Mouse (Mus musculus): ENCODE measurements at regions not wholly inside any gene's neighbourhood (a gene's known extent, or its start where the extent isn't known, plus 50 kb on each side); places are given as distances from the start of the nearest gene placed in this dataset.

GRCm38 (mm10) chr5:59669153-59669552 lies 1951.4 kb downstream of the Pcdh7 start:
- no peak overlapping the region for H3K4me3 ChIP-seq (ENCODE audit: low read depth, low read length)
- H3K9me3 ChIP-seq (replicated peaks; ENCODE audit: control insufficient read depth, low read length) = no peaks in the 10 kb centered on the region
- no peak overlapping the region for H3K4me2 ChIP-seq (ENCODE audit: low read length)
- DNase-seq (ENCODE audit: low spot score) (no peak), ATAC-seq (no peak)
- no peak overlapping the region for H3K27ac ChIP-seq (ENCODE audit: low read depth, low read length)
- WGBS = 83% methylated on average over 1 of the region's 1 CpGs
- no peaks in the 10 kb centered on the region for H3K27me3 ChIP-seq (replicated peaks; ENCODE audit: control insufficient read depth, insufficient read depth, low read length)
- no peaks in the 10 kb centered on the region for H3K36me3 ChIP-seq (ENCODE audit: control insufficient read depth, insufficient read depth, low read length)
- no peak overlapping the region for H3K9ac ChIP-seq (ENCODE audit: low read length)
- no peaks in the 10 kb centered on the region for H3K4me1 ChIP-seq (ENCODE audit: control insufficient read depth, insufficient read depth, low read length)

DNA sequence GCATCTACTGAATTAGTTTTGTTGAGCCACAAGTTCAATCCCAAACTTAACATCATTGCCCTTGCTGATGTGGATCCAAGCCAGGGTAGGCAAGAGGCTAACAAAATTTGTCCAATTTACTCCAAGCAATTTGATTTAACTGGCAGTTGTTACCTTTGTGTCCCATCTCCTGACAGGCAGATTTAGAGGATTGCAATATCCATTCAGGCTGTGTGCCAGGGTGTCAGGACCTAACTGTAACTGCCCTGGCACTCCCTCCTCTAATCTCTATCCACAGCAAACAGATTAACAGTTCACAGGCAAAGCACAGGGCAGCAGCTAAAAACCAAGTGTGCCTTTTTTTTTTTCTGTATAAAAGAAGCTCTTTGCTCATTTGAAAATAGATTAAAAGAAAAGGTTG lies 1982.2 kb downstream of the Pcdh7 start:
- no peak for ATAC-seq
- no peaks in the 10 kb centered on the region for H3K36me3 ChIP-seq (ENCODE audit: control insufficient read depth, insufficient read depth, low read length)
- no peak overlapping the region for H3K27ac ChIP-seq (ENCODE audit: low read depth, low read length)
- H3K9me3 ChIP-seq (replicated peaks; ENCODE audit: control insufficient read depth, low read length) = no peaks in the 10 kb centered on the region
- H3K27me3 ChIP-seq (replicated peaks; ENCODE audit: control insufficient read depth, insufficient read depth, low read length) = no peaks in the 10 kb centered on the region
- H3K4me3 ChIP-seq (ENCODE audit: low read depth, low read length) = no peak overlapping the region
- H3K4me1 ChIP-seq (ENCODE audit: control insufficient read depth, insufficient read depth, low read length) = no peaks in the 10 kb centered on the region
- H3K4me2 ChIP-seq (ENCODE audit: low read length) = no peak overlapping the region
- DNase-seq (ENCODE audit: low spot score) = peak; percentile 7
- no peak overlapping the region for H3K9ac ChIP-seq (ENCODE audit: low read length)

- ATAC-seq (no peak), DNase-seq (ENCODE audit: low spot score) (peak; percentile 16)
- no peaks in the 10 kb centered on the region for H3K36me3 ChIP-seq (ENCODE audit: control insufficient read depth, insufficient read depth, low read length)
- no peaks in the 10 kb centered on the region for H3K9me3 ChIP-seq (replicated peaks; ENCODE audit: control insufficient read depth, low read length)
- WGBS = 75% methylated on average over 2 of the region's 2 CpGs
- H3K4me3 ChIP-seq (ENCODE audit: low read depth, low read length) = no peak overlapping the region
- no peak overlapping the region for H3K9ac ChIP-seq (ENCODE audit: low read length)
- no peak overlapping the region for H3K27ac ChIP-seq (ENCODE audit: low read depth, low read length)
- no peak overlapping the region for H3K4me2 ChIP-seq (ENCODE audit: low read length)
- no peaks in the 10 kb centered on the region for H3K27me3 ChIP-seq (replicated peaks; ENCODE audit: control insufficient read depth, insufficient read depth, low read length)
- H3K4me1 ChIP-seq (ENCODE audit: control insufficient read depth, insufficient read depth, low read length) = no peaks in the 10 kb centered on the region
Observed at GRCm38 (mm10) chr5:59715457-59715856, 1997.7 kb downstream of the Pcdh7 start.

DNA sequence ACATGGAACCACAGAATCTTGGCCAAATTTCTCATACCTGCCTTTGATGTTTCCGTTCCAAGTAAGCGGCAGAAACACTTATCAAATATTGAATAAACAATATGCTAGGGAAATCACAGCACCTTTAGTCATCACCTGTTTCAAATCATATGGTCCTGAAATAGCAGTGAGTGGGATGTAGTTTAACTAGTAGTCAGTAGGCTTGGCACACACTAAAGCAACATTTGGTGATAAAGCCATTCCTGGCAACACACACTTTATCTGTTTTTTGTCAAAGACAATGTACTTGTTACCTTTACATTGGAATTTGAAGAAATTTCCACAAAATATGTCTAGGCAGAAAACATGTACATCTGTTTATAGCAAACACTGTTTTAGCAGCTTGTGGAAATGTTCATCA lies 2038.5 kb downstream of the Pcdh7 start:
- Histone ChIP-seq H3K4me2 (ENCODE audit: low read length) (no peak overlapping the region), H3K9ac (ENCODE audit: low read length) (no peak overlapping the region), H3K27me3 (replicated peaks; ENCODE audit: control insufficient read depth, insufficient read depth, low read length) (no peaks in the 10 kb centered on the region), H3K4me3 (ENCODE audit: low read depth, low read length) (no peak overlapping the region), H3K36me3 (ENCODE audit: control insufficient read depth, insufficient read depth, low read length) (no peaks in the 10 kb centered on the region), H3K27ac (ENCODE audit: low read depth, low read length) (no peak overlapping the region), H3K9me3 (replicated peaks; ENCODE audit: control insufficient read depth, low read length) (no peaks in the 10 kb centered on the region), H3K4me1 (ENCODE audit: control insufficient read depth, insufficient read depth, low read length) (no peaks in the 10 kb centered on the region)
- 80% methylated on average over 2 of the region's 2 CpGs for WGBS
- DNase-seq (ENCODE audit: low spot score) (no peak), ATAC-seq (no peak)

- peak; percentile 57; the same call in 1 of the 2 replicates for ATAC-seq
- H3K9me3 ChIP-seq (replicated peaks; ENCODE audit: control insufficient read depth, low read length) = no peaks in the 10 kb centered on the region
- H3K9ac ChIP-seq (ENCODE audit: low read length) = no peak overlapping the region
- no peak overlapping the region for H3K4me3 ChIP-seq (ENCODE audit: low read depth, low read length)
- no peak overlapping the region for H3K4me2 ChIP-seq (ENCODE audit: low read length)
- no peaks in the 10 kb centered on the region for H3K4me1 ChIP-seq (ENCODE audit: control insufficient read depth, insufficient read depth, low read length)
- H3K27ac ChIP-seq (ENCODE audit: low read depth, low read length) = no peak overlapping the region
- H3K36me3 ChIP-seq (ENCODE audit: control insufficient read depth, insufficient read depth, low read length) = no peaks in the 10 kb centered on the region
- H3K27me3 ChIP-seq (replicated peaks; ENCODE audit: control insufficient read depth, insufficient read depth, low read length) = no peaks in the 10 kb centered on the region
- DNase-seq (ENCODE audit: low spot score) = peak; percentile 55
- WGBS = 63% methylated on average over 4 of the region's 4 CpGs
Observed at GRCm38 (mm10) chr5:59756660-59757415, 2039.1 kb downstream of the Pcdh7 start.
